In the genomic region with DNA sequence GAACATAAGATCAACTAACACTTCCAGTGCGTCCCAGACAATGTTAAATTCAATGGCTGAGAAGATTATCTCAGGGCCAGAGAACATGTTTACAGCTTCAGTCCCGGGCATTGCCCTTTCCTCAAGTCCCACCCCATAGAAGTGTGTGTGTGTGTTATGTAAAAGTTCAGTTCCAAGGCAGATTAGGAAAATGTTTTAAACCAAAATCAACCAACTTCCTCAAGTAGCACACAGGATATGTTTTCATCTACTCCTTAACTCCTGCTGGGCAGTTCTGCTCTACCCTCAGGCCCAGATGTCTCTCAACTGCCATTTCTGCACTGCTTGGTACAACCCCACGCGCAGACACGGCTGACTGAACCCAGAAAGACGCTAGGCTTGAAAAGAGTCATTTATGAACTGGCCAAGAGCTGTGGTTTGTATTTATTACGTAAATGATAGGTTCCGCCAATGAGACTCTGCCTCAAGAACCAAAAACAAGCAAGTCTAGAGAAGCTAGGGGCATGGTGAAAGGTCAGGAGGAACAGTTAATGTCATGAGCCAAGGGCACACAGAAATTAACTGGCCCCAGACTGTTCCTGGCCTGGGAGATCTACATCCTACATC, we compare ENCODE assay signal across 9 mouse cellular contexts.
DNase-seq lines count a peak whose midpoint lies in the region; ATAC-seq and TF ChIP-seq lines count a peak whose summit lies in the region.
"Had no signal": no experiment of that assay in that cellular context is flagged by ENCODE, and none has a peak within 500 bp of the region (broad histone marks: within the 10 kb centered on the region; RNA-seq: fewer than 3 reads in every experiment).

No protein-coding gene starts in this region.

- peak overlapping the region; percentile 50; the same call in 1 of the 2 replicates for H3K27ac ChIP-seq in hindbrain, embryonic 10.5 days
- no peak overlapping the region for H3K27ac ChIP-seq in hindbrain, embryonic 11.5 days (ENCODE audit: low read depth, low read length)
- peak overlapping the region; percentile 32; the same call in 1 of the 2 replicates for H3K27ac ChIP-seq in kidney, embryonic 14.5 days (ENCODE audit: low read depth, low read length)
- H3K27ac ChIP-seq in midbrain, embryonic 12.5 days (replicated peaks) = peak overlapping the region; percentile 52
- no peak overlapping the region for H3K27ac ChIP-seq in intestine, embryonic 16.5 days (ENCODE audit: low read length)
- H3K27ac ChIP-seq: neural tube, embryonic 12.5 days had no signal

- no peak for ATAC-seq in hindbrain, embryonic 11.5 days (ENCODE audit: low FRiP score)
- peak; percentile 68 for ATAC-seq in Patski
- peak; percentile 57; the same call in 1 of the 2 replicates for ATAC-seq in kidney, embryonic 14.5 days (ENCODE audit: low FRiP score, low TSS enrichment)
- ATAC-seq in midbrain, embryonic 12.5 days (ENCODE audit: low FRiP score, low read depth) = no peak
- ATAC-seq in intestine, embryonic 16.5 days = no peak

- no peaks in the 10 kb centered on the region for H3K36me3 ChIP-seq in hindbrain, embryonic 10.5 days
- H3K36me3 ChIP-seq in hindbrain, embryonic 11.5 days (ENCODE audit: control insufficient read depth, insufficient read depth, low read length) = no peaks in the 10 kb centered on the region
- no peaks in the 10 kb centered on the region for H3K36me3 ChIP-seq in kidney, embryonic 14.5 days (ENCODE audit: control insufficient read depth, insufficient read depth, low read length)
- H3K36me3 ChIP-seq in midbrain, embryonic 12.5 days = no peaks in the 10 kb centered on the region
- no peaks in the 10 kb centered on the region for H3K36me3 ChIP-seq in intestine, embryonic 16.5 days (ENCODE audit: control insufficient read depth, insufficient read depth, low read length)
- H3K36me3 ChIP-seq: neural tube, embryonic 12.5 days had no signal

- no peak for TF ChIP-seq CTCF in Patski (IDR thresholded peaks at IDR 0.05)

- CTCF ChIA-PET in Patski (lab: Charles Lee) = interaction anchor here (0.7 to 2.5 kb wide), 7 partner anchors 10 to 85 kb away, joined by 3 to 8 read pairs (median 3); no protein-coding TSS in a partner anchor

- no peaks in the 10 kb centered on the region for H3K27me3 ChIP-seq in hindbrain, embryonic 10.5 days (ENCODE audit: insufficient read depth, poor library complexity, severe bottlenecking)
- H3K27me3 ChIP-seq in hindbrain, embryonic 11.5 days (ENCODE audit: control insufficient read depth, insufficient read depth, low read length) = no peaks in the 10 kb centered on the region
- no peaks in the 10 kb centered on the region for H3K27me3 ChIP-seq in Patski
- H3K27me3 ChIP-seq in kidney, embryonic 14.5 days (ENCODE audit: control insufficient read depth, insufficient read depth, low read length) = no peaks in the 10 kb centered on the region
- no peaks in the 10 kb centered on the region for H3K27me3 ChIP-seq in midbrain, embryonic 12.5 days
- no peaks in the 10 kb centered on the region for H3K27me3 ChIP-seq in intestine, embryonic 16.5 days (replicated peaks; ENCODE audit: control insufficient read depth, insufficient read depth, low read length)
- H3K27me3 ChIP-seq: neural tube, embryonic 12.5 days had no signal

- no peak overlapping the region for H3K4me3 ChIP-seq in hindbrain, embryonic 10.5 days
- no peak overlapping the region for H3K4me3 ChIP-seq in hindbrain, embryonic 11.5 days (ENCODE audit: low read depth, low read length)
- H3K4me3 ChIP-seq in kidney, embryonic 14.5 days (ENCODE audit: low read length) = no peak overlapping the region
- H3K4me3 ChIP-seq in midbrain, embryonic 12.5 days = no peak overlapping the region
- no peak overlapping the region for H3K4me3 ChIP-seq in intestine, embryonic 16.5 days (ENCODE audit: low read length)
- H3K4me3 ChIP-seq: neural tube, embryonic 12.5 days had no signal

- in situ Hi-C loops in Patski (cut with MboI; ENCODE audit: low pct_unique_long_range_greater_than_20kb) = no loop called here

- POLR2A ChIA-PET in Patski (lab: Charles Lee) = no interaction called here

- no peak overlapping the region for H3K9ac ChIP-seq in hindbrain, embryonic 11.5 days (ENCODE audit: low read depth, low read length)
- no peak overlapping the region for H3K9ac ChIP-seq in kidney, embryonic 14.5 days (ENCODE audit: low read depth, low read length)
- no peak overlapping the region for H3K9ac ChIP-seq in midbrain, embryonic 12.5 days (replicated peaks)
- H3K9ac ChIP-seq in intestine, embryonic 16.5 days (ENCODE audit: low read depth, low read length) = no peak overlapping the region
- H3K9ac ChIP-seq: neural tube, embryonic 12.5 days had no signal

- DNase-seq in hindbrain, embryonic 10.5 days (ENCODE audit: low spot score) = no peak
- DNase-seq in hindbrain, embryonic 11.5 days (ENCODE audit: low spot score) = no peak
- DNase-seq in Patski (ENCODE audit: low read depth, low spot score) = no peak
- DNase-seq in cerebellum, postnatal 14 days = no peak
- no peak for DNase-seq in layer of hippocampus, adult 18-20 months (ENCODE audit: low spot score in 2 of 2)

- whole genome bisulfite sequencing in hindbrain, embryonic 10.5 days = 43% methylated on average over 8 of the region's 8 CpGs
- WGBS in hindbrain, embryonic 11.5 days = 46% methylated on average over 8 of the region's 8 CpGs
- WGBS in kidney, embryonic 14.5 days = 35% methylated on average over 8 of the region's 8 CpGs
- 16% methylated on average over 8 of the region's 8 CpGs for WGBS in midbrain, embryonic 12.5 days
- WGBS in intestine, embryonic 16.5 days = 55% methylated on average over 8 of the region's 8 CpGs

- no peaks in the 10 kb centered on the region for H3K9me3 ChIP-seq in hindbrain, embryonic 10.5 days
- no peaks in the 10 kb centered on the region for H3K9me3 ChIP-seq in hindbrain, embryonic 11.5 days (ENCODE audit: control insufficient read depth, low read length)
- H3K9me3 ChIP-seq in kidney, embryonic 14.5 days (ENCODE audit: control insufficient read depth, low read length) = no peaks in the 10 kb centered on the region
- H3K9me3 ChIP-seq in midbrain, embryonic 12.5 days = no peaks in the 10 kb centered on the region
- H3K9me3 ChIP-seq in intestine, embryonic 16.5 days (ENCODE audit: control insufficient read depth, low read length) = no peaks in the 10 kb centered on the region
- H3K9me3 ChIP-seq: neural tube, embryonic 12.5 days had no signal

- H3K4me1 ChIP-seq in hindbrain, embryonic 10.5 days (replicated peaks) = peaks cover 28% of the 10 kb centered on the region
- no peaks in the 10 kb centered on the region for H3K4me1 ChIP-seq in hindbrain, embryonic 11.5 days (replicated peaks; ENCODE audit: control insufficient read depth, insufficient read depth, low read length)
- peaks cover 12% of the 10 kb centered on the region for H3K4me1 ChIP-seq in kidney, embryonic 14.5 days (ENCODE audit: control insufficient read depth, insufficient read depth, low read length)
- H3K4me1 ChIP-seq in midbrain, embryonic 12.5 days = peaks cover 14% of the 10 kb centered on the region; the same call in 1 of the 2 replicates
- peaks cover 8% of the 10 kb centered on the region; the same call in 1 of the 2 replicates for H3K4me1 ChIP-seq in intestine, embryonic 16.5 days (ENCODE audit: control insufficient read depth, insufficient read depth, low read length)

- no peak overlapping the region for H3K4me2 ChIP-seq in hindbrain, embryonic 11.5 days (replicated peaks; ENCODE audit: low read depth, low read length)
- H3K4me2 ChIP-seq in kidney, embryonic 14.5 days (replicated peaks; ENCODE audit: low read depth, low read length) = no peak overlapping the region
- no peak overlapping the region for H3K4me2 ChIP-seq in midbrain, embryonic 12.5 days (replicated peaks)
- no peak overlapping the region for H3K4me2 ChIP-seq in intestine, embryonic 16.5 days (ENCODE audit: low read depth, low read length)
- H3K4me2 ChIP-seq: neural tube, embryonic 12.5 days had no signal

Comparison
In these comparisons a context has a peak if more than half of its experiments do, and no peak if none do; other contexts are left out.
1. H3K27ac ChIP-seq: peak in hindbrain, embryonic 10.5 days (single experiment), kidney, embryonic 14.5 days (single experiment) and midbrain, embryonic 12.5 days (single experiment); none in hindbrain, embryonic 11.5 days (single experiment) and intestine, embryonic 16.5 days (single experiment).
2. ATAC-seq: peak in Patski (single experiment) and kidney, embryonic 14.5 days (single experiment); none in hindbrain, embryonic 11.5 days (single experiment), midbrain, embryonic 12.5 days (single experiment) and intestine, embryonic 16.5 days (single experiment).